Mouse (Mus musculus) skeletal muscle tissue, postnatal 0 days (tissue): ENCODE data around the gene Ssb. TPM values are rescaled to one million over a fixed set of nuclear protein-coding genes. Genes with fewer than 3 reads are reported as not detected.

Experiments used
- polyA plus RNA-seq: library from polyadenylated mRNA; unstranded; fragments of >200 nt; fragmentation: Nextera tagmentation; extraction: Ambion mirVana; gene quantifications from 2 replicates; pipeline ENCODE4 v1.2.1, GENCODE M21; 2015

Gene Ssb
- polyA plus RNA-seq = 152 and 161 TPM in 2 replicates

DNA sequence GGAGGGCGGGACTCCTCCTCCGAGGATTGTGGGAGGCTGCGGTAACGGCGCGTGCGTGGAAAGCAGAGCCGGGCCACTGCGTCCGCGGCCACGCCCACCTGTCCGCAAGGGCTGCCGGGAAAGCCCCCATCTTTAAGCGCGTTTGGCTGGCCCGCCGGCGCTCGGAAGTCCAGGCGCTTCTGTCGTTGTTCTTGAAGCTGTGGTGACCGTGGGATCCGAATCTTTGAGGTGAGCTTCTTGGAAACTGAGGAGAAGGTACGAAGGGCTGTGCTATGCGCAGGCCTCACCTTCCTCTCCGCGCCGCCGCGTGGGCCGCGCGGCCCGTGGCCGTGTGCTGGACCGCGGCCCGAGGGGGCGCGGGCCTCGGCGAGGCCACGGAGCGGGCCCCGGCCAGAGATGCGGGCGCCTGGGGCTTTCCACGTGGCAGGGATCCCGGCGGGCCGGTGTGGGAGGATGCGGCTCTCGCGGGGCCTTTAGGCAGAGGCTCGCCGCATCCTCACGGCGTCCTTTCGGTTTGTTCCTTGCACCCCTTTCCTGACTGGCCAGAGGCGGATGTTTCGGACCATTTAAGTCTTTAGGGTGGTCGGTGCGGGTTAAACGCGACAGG is at the start of gene Ssb:
Gene Ssb, plus strand, starts transcription at position 78 of the 607 bp plus-strand sequence.

DNA sequence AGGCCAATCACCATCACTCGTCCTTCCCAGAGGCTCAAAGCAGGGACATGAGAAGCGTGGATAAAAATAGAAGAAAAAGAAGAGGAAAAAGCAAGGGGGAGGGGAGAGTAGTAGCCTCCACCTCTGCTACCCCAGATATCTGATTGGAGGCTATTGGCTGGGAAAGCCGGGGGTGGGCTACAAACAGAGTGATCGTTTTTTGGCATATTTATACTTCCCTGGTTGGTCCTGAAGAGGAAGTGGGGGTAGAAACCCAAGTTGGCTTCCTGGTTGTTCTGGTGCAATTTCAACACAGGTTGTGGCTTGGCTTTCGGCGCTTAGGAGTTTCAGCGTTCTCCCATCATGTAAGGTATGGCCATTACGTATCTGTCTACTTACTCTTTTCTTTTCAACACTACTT is 39.7 kb upstream of the Ssb start, which contains the start of gene Klhl23:
Gene Klhl23, plus strand, starts transcription at position 234 of the 400 bp plus-strand sequence.

DNA sequence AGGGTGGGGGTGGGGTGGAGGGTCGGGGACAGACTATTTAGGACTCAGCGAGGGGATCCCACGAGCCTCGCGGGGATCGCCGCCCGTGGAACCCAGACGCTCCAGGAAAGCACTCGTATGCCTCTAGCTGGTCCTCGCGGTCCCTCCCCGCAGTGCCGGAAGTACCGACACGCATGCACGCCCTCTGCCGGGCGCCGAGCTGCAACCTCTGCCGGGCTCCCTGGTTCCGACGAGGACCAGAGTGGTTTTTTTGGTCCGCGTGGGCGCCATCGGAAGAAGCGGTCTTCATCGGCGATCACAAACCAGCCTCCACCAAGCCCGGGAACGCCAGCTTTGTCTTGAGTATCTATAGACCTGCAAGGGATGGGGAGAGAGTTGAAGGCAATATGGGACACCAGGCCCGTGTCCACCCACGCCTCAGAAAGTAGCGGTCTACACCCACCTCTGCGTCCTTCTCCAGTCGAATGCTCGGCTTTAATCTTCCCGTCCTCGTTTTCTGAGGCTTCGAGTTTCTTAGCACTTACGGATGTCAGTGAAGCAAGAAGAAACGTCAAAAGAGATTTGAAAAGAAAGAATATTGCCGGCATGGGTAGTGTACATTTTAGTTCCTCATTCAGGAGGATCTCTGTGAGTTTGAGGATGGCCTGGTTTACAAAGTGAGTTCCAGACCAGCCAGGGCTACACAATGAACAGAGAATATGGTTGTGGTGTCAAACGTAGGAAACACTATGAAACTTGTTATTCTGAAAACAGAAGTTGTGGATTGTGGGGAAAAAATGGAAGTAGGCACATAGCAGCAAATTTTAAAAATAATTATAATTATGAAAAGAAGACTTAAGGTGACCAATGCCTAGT is 24.3 kb downstream of the Ssb start, which contains the start of gene Mettl5:
Gene Mettl5, minus strand, starts transcription at position 165 of the 855 bp plus-strand sequence.

DNA sequence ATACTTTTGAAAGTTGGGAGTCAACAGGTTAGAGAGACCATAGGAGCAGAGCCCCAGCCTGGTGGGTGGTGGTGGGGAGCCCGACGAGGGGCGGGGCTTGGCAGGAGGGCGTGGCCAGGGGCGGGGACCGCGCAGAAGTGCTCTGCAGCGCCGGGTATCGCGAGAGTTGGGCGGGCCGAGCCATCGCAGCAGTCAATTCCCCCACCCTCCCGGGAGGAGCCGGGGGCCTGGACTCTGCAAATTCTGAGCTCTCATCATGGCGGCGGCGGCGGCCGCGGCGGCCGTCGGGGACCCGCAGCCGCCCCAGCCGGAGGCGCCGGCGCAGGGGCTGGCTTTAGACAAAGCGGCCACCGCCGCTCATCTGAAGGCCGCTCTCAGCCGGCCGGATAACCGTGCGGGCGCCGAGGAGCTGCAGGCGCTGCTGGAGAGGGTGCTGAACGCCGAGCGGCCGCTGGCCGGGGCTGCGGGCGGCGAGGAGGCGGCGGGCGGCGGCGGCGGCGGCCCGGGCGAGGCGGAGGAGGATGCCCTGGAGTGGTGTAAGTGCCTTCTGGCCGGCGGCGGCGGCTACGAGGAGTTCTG is 35.8 kb downstream of the Ssb start, which contains the start of gene Ubr3:
Gene Ubr3, plus strand, starts transcription at position 208 of the 579 bp plus-strand sequence.

Other genes with a start within 250 kb of the Ssb start
- gene Bbs5, start 214.4 kb upstream of the Ssb start, polyA plus RNA-seq = 10.9 and 11.5 TPM in 2 replicates
- 254 and 281 TPM in 2 replicates for gene Klhl41, start 191.4 kb upstream of the Ssb start, polyA plus RNA-seq
- gene Fastkd1, start 148.0 kb upstream of the Ssb start, polyA plus RNA-seq = 11.2 and 12.9 TPM in 2 replicates
- gene Ppig, start 139.0 kb upstream of the Ssb start, polyA plus RNA-seq = 84.2 and 89.0 TPM in 2 replicates
- gene Ccdc173, start 72.0 kb upstream of the Ssb start, polyA plus RNA-seq = 0.73 and 0.83 TPM in 2 replicates
- gene Phospho2, start 71.9 kb upstream of the Ssb start, polyA plus RNA-seq = 13.2 and 14.3 TPM in 2 replicates
- gene Klhl23, start 39.6 kb upstream of the Ssb start, polyA plus RNA-seq = 15.7 and 18.1 TPM in 2 replicates
- 31.6 and 33.3 TPM in 2 replicates for gene Mettl5, start 24.1 kb downstream of the Ssb start, polyA plus RNA-seq
- gene Ubr3, start 35.7 kb downstream of the Ssb start, polyA plus RNA-seq = 12.5 and 16.9 TPM in 2 replicates
- 0.05 TPM in 2 replicates for gene Myo3b, start 177.6 kb downstream of the Ssb start, polyA plus RNA-seq